ENCODE assay signal across 26 mouse cellular contexts in the genomic region with DNA sequence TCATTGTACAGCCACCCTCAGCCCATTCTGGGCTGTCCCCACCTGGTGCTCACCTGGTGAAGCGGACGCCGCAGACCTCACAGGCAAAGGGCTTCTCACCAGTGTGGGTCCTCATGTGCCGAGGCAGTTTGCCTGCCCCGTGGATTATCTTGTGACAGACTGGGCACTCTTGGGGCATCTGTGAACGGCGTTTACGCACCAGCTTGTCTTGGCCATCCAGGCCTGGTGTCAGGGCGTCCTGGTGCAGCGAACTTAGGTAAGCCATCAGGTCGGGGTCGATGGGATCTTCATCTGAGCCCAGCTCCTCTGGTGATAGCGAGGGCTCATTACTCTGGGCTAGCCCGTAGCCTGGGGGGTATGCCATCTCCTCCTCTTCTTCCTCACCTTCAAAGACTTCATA. TPM values are rescaled to one million over a fixed set of nuclear protein-coding genes. Genes with fewer than 3 reads are reported as not detected.
A peak's percentile ranks its signal among the peaks of the same experiment; 100 is the strongest.
DNase-seq lines count a peak whose midpoint lies in the region; ATAC-seq and TF ChIP-seq lines count a peak whose summit lies in the region.
"Had no signal": no experiment of that assay in that cellular context is flagged by ENCODE, and none has a peak within 500 bp of the region (broad histone marks: within the 10 kb centered on the region; RNA-seq: fewer than 3 reads in every experiment).

No protein-coding gene starts in this region.

- no peaks in the 10 kb centered on the region for H3K36me3 ChIP-seq in midbrain, embryonic 10.5 days
- no peaks in the 10 kb centered on the region for H3K36me3 ChIP-seq in midbrain, embryonic 15.5 days (replicated peaks)
- H3K36me3 ChIP-seq in E14TG2a.4 (ENCODE audit: insufficient read depth, low read length): peaks cover 18% of the 10 kb centered on the region
- H3K36me3 ChIP-seq in ES-E14 (ENCODE audit: control insufficient read depth, insufficient read depth, low read length, poor library complexity, severe bottlenecking): peaks cover 20% of the 10 kb centered on the region; the same call in 1 of the 2 replicates
- H3K36me3 ChIP-seq: embryonic facial prominence, embryonic 12.5 days had no signal

- peaks cover 5% of the 10 kb centered on the region for H3K27me3 ChIP-seq in midbrain, embryonic 10.5 days (ENCODE audit: low read depth, poor library complexity, severe bottlenecking)
- H3K27me3 ChIP-seq in midbrain, embryonic 15.5 days (replicated peaks): no peaks in the 10 kb centered on the region
- H3K27me3 ChIP-seq in E14TG2a.4 (ENCODE audit: insufficient read depth, low read length): peaks cover 24% of the 10 kb centered on the region
- H3K27me3 ChIP-seq: CH12.LX; embryonic facial prominence, embryonic 12.5 days; embryonic facial prominence, embryonic 15.5 days; heart, embryonic 13.5 days; Patski had no signal

- TF ChIP-seq CTCF in E14TG2a.4 (conservative IDR thresholded peaks at IDR 0.05; ENCODE audit: low read length): no peak

- H3K4me1 ChIP-seq in midbrain, embryonic 10.5 days: peaks cover 39% of the 10 kb centered on the region
- peaks cover 19% of the 10 kb centered on the region for H3K4me1 ChIP-seq in midbrain, embryonic 15.5 days
- H3K4me1 ChIP-seq in E14TG2a.4 (replicated peaks; ENCODE audit: low read depth, low read length) (peaks cover 90% of the 10 kb centered on the region), ES-E14 (ENCODE audit: control insufficient read depth in 2 of 2, insufficient read depth in 2 of 2, low read length in 2 of 2, poor library complexity in 1 of 2) (peaks cover 6 to 44% of the 10 kb centered on the region in 2 experiments)

- no peak overlapping the region for H3K4me2 ChIP-seq in midbrain, embryonic 15.5 days
- H3K4me2 ChIP-seq: embryonic facial prominence, embryonic 12.5 days; embryonic facial prominence, embryonic 15.5 days; heart, embryonic 13.5 days; hindbrain, embryonic 14.5 days had no signal

- intact Hi-C loops in left cerebral cortex, postnatal 14 days (cut with DNase I): no loop called here

- no peak overlapping the region for H3K9ac ChIP-seq in midbrain, embryonic 15.5 days
- peak overlapping the region; percentile 54; the same call in 1 of the 2 replicates for H3K9ac ChIP-seq in ES-E14 (ENCODE audit: insufficient read depth, low read depth, low read length, poor library complexity, severe bottlenecking)
- H3K9ac ChIP-seq: embryonic facial prominence, embryonic 12.5 days; embryonic facial prominence, embryonic 15.5 days; forebrain, postnatal 0 days; heart, embryonic 13.5 days; hindbrain, embryonic 14.5 days had no signal

- H3K27ac ChIP-seq in midbrain, embryonic 10.5 days (replicated peaks): 0 out of 2 replicates have a peak overlapping the region, but pooled peaks have one; percentile 0
- no peak overlapping the region for H3K27ac ChIP-seq in midbrain, embryonic 15.5 days
- peak overlapping the region; percentile 37; the same call in 1 of the 2 replicates for H3K27ac ChIP-seq in ES-E14 (ENCODE audit: insufficient read depth, low read depth, low read length, poor library complexity, severe bottlenecking)
- H3K27ac ChIP-seq: embryonic facial prominence, embryonic 12.5 days; embryonic facial prominence, embryonic 15.5 days; heart, embryonic 13.5 days; hindbrain, embryonic 14.5 days; hindbrain, postnatal 0 days had no signal

- in situ Hi-C loops in ES-E14 (cut with MboI; ENCODE audit: low sequenced_read_pairs in 2 of 2, unreplicated experiment in 2 of 2): no loop called here

- DNase-seq in midbrain, embryonic 10.5 days (ENCODE audit: low spot score): no peak
- no peak for DNase-seq in ES-E14 (ENCODE audit: low read depth, low spot score)
- DNase-seq in naive thymus-derived CD4-positive, alpha-beta T cell, adult 2 months (ENCODE audit: low read depth): peak; percentile 39
- DNase-seq in left cerebral cortex, adult 11 months (ENCODE audit: low spot score): no peak
- DNase-seq in left cerebral cortex, postnatal 14 days (ENCODE audit: low spot score in 2 of 2): no peak
- DNase-seq: cerebellum, adult 11 months; cerebellum, adult 2 months; forebrain, postnatal 0 days; gastrocnemius, adult 2 months; gastrocnemius, postnatal 14 days; heart, adult 18-20 months; heart, postnatal 14 days; heart, postnatal 4 days had no signal

- ATAC-seq in midbrain, embryonic 15.5 days (replicated peaks): no peak
- ATAC-seq: forebrain, embryonic 14.5 days; forebrain, postnatal 0 days; hindbrain, postnatal 0 days; Patski had no signal

- H3K4me3 ChIP-seq in midbrain, embryonic 10.5 days: no peak overlapping the region
- no peak overlapping the region for H3K4me3 ChIP-seq in midbrain, embryonic 15.5 days
- H3K4me3 ChIP-seq in E14TG2a.4 (replicated peaks; ENCODE audit: low read length) (peak overlapping the region; percentile 78), ES-E14 (ENCODE audit: insufficient read depth in 1 of 2, low read depth in 1 of 2, low read length in 2 of 2, poor library complexity in 1 of 2, severe bottlenecking in 1 of 2) (peak overlapping the region in 1 of 2 experiments; percentile 65; a peak in 2 of 4 replicates)
- H3K4me3 ChIP-seq: embryonic facial prominence, embryonic 12.5 days; embryonic facial prominence, embryonic 15.5 days; gastrocnemius, adult 2 months; heart, embryonic 13.5 days had no signal

- 95% methylated on average over 14 of the region's 14 CpGs for WGBS in midbrain, embryonic 10.5 days
- 95% methylated on average over 14 of the region's 14 CpGs for WGBS in midbrain, embryonic 15.5 days

- no peaks in the 10 kb centered on the region for H3K9me3 ChIP-seq in midbrain, embryonic 10.5 days (replicated peaks)
- H3K9me3 ChIP-seq in midbrain, embryonic 15.5 days: no peaks in the 10 kb centered on the region
- no peaks in the 10 kb centered on the region for H3K9me3 ChIP-seq in E14TG2a.4 (ENCODE audit: low read length)
- no peaks in the 10 kb centered on the region for H3K9me3 ChIP-seq in ES-E14 (ENCODE audit: control insufficient read depth, insufficient read depth, low read depth, low read length)
- H3K9me3 ChIP-seq: embryonic facial prominence, embryonic 12.5 days; embryonic facial prominence, embryonic 15.5 days; G1E; heart, embryonic 13.5 days had no signal

TF ChIP-seq in ES-E14, 5 proteins besides CTCF, POLR2A, EP300 and RAD21:
- TF ChIP-seq HCFC1 (IDR thresholded peaks at IDR 0.05; ENCODE audit: borderline replicate concordance, insufficient read depth, low read length): no peak
- TF ChIP-seq CHD2 (IDR thresholded peaks at IDR 0.05; ENCODE audit: low read depth, low read length): no peak
- TF ChIP-seq ZC3H11A (IDR thresholded peaks at IDR 0.05; ENCODE audit: borderline replicate concordance, low read depth, low read length): no peak
- TF ChIP-seq MAFK (IDR thresholded peaks at IDR 0.05; ENCODE audit: insufficient read depth, low read depth, low read length): no peak
- no peak for TF ChIP-seq ZNF384 (IDR thresholded peaks at IDR 0.05; ENCODE audit: low read depth, low read length)
TF ChIP-seq in ES-E14: peak in this region for 0.

RNA-seq across cellular contexts. Expression of a gene that starts 14.3 kb away (rescaled TPM):
- polyA plus RNA-seq in midbrain, embryonic 10.5 days (2016; fragmentation: Nextera tagmentation; extraction: Ambion mirVana): 0.39 and 0.83 TPM in 2 replicates
- 0.59 and 0.64 TPM in 2 replicates for polyA plus RNA-seq in midbrain, embryonic 15.5 days (2015; fragmentation: Nextera tagmentation; extraction: Ambion mirVana)
- 11.8 and 13.0 TPM in 2 replicates for total RNA-seq in ES-E14 (2012; rRNA removed)
- 1 to 10 TPM; 8.0 to 9.1 TPM for total RNA-seq in left cerebral cortex, postnatal 14 days (2021)

RNA-seq across cellular contexts. Expression of a gene that starts 15.2 kb away (rescaled TPM):
- polyA plus RNA-seq in midbrain, embryonic 10.5 days (2016; fragmentation: Nextera tagmentation; extraction: Ambion mirVana): 0.11 and 0.20 TPM in 2 replicates
- polyA plus RNA-seq in midbrain, embryonic 15.5 days (2015; fragmentation: Nextera tagmentation; extraction: Ambion mirVana): 0.89 and 0.99 TPM in 2 replicates
- total RNA-seq in ES-E14 (2012; rRNA removed): 0.09 and 0.16 TPM in 2 replicates
- under 1 TPM in 1 of 2 experiments, not detected in 1; 0.23 TPM for total RNA-seq in left cerebral cortex, postnatal 14 days (2021)
- total RNA-seq: forebrain, postnatal 0 days; gastrocnemius, adult 2 months; gastrocnemius, postnatal 14 days; heart, adult 18-20 months had no signal
- polyA plus RNA-seq: G1E had no signal

RNA-seq across cellular contexts. Expression of a gene that starts 18.5 kb away (rescaled TPM):
- polyA plus RNA-seq in midbrain, embryonic 10.5 days (2016; fragmentation: Nextera tagmentation; extraction: Ambion mirVana): 0.11 and 0.12 TPM in 2 replicates
- polyA plus RNA-seq in midbrain, embryonic 15.5 days (2015; fragmentation: Nextera tagmentation; extraction: Ambion mirVana): 0.14 and 0.17 TPM in 2 replicates
- not detected in 2 replicates for total RNA-seq in ES-E14 (2012; rRNA removed)
- under 1 TPM; 0.34 to 0.35 TPM for total RNA-seq in left cerebral cortex, postnatal 14 days (2021)
- total RNA-seq: CH12.LX; common myeloid progenitor, adult 5-6 weeks; G1E; gastrocnemius, adult 2 months; gastrocnemius, postnatal 14 days; heart, adult 18-20 months; heart, postnatal 14 days had no signal
- polyA plus RNA-seq: G1E; heart, embryonic 13.5 days; heart, embryonic 16.5 days had no signal

RNA-seq across cellular contexts. Expression of a gene that starts 22.3 kb away (rescaled TPM):
- polyA plus RNA-seq in midbrain, embryonic 10.5 days (2016; fragmentation: Nextera tagmentation; extraction: Ambion mirVana): 0.68 and 1.2 TPM in 2 replicates
- 0.22 and 2.3 TPM in 2 replicates for polyA plus RNA-seq in midbrain, embryonic 15.5 days (2015; fragmentation: Nextera tagmentation; extraction: Ambion mirVana)
- total RNA-seq in ES-E14 (2012; rRNA removed): not detected in 2 replicates
- 1 to 10 TPM; 1.6 to 4.0 TPM for total RNA-seq in left cerebral cortex, postnatal 14 days (2021)
- total RNA-seq: CH12.LX; common myeloid progenitor, adult 5-6 weeks; gastrocnemius, postnatal 14 days; hindbrain, postnatal 0 days had no signal
- polyA plus RNA-seq: forebrain, embryonic 14.5 days; forebrain, postnatal 0 days; heart, embryonic 13.5 days; heart, embryonic 16.5 days; hindbrain, embryonic 14.5 days; hindbrain, postnatal 0 days; Patski had no signal

RNA-seq across cellular contexts. Expression of a gene that starts 30.5 kb away (rescaled TPM):
- polyA plus RNA-seq in midbrain, embryonic 10.5 days (2016; fragmentation: Nextera tagmentation; extraction: Ambion mirVana): 30.5 and 34.9 TPM in 2 replicates
- 59.5 and 62.2 TPM in 2 replicates for polyA plus RNA-seq in midbrain, embryonic 15.5 days (2015; fragmentation: Nextera tagmentation; extraction: Ambion mirVana)
- 56.3 and 59.1 TPM in 2 replicates for total RNA-seq in ES-E14 (2012; rRNA removed)
- total RNA-seq in left cerebral cortex, postnatal 14 days (2021): 10 to 100 TPM; 95.0 TPM
